Mouse (Mus musculus) liver, embryonic 14.5 days (tissue): ENCODE results near the gene Grik5.

Source experiments
- CTCF ChIP-seq: IDR thresholded peaks from 2 replicates; pipeline ENCODE4 v1.5.1; 2016; ENCODE audit warnings: antibody characterized with exemption, low read depth, control low read depth
- EP300 ChIP-seq: IDR thresholded peaks from 2 replicates; pipeline ENCODE4 v1.6.1; 2016; ENCODE audit warnings: antibody characterized with exemption, low read depth

DNA sequence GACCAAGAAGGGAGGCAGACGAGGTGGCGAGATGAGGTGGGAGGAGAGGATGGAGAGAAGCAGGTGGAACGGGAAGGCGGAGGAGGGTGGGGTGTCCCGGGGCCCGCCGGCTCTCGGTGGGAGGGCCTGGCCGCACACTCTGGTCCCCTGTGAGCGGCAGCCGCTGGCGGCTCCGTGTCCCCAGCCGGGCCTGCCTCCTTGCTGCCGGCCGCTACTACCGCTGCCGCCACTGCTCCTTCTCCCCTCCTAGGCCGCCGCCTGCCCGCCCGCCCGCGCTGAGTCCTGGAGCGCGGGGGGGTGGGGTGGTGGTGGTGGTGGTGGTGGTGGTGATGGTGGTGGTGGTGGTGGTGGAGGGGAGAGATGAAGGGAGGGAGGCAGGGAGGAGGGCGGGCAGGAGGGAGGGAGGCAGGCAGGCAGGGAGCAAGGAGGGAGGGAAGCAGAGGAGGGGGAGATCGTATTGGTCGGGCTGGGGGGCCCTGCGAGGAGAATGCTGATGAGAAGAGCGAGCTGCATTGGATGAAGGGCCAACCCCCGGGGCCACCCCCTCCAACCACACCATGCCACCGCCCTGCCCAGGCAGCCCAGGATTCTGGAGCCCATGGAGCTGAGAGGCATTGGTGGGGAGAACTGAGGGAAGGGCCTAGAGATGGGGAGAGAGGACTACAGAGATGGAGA lies 707 bp upstream of the Grik5 start:
- TF ChIP-seq CTCF (no peak), EP300 (no peak)
